Mouse (Mus musculus): Measurements from ENCODE around the gene Ntrk1.

Ntrk1 gene

GRCm38 (mm10) chr3:87752567-87752966 is 42.4 kb downstream of the Ntrk1 start:
- DNase-seq (ENCODE audit: low read depth, low spot score): no peak

- no peak for DNase-seq (ENCODE audit: low read depth, low spot score)
Measured at GRCm38 (mm10) chr3:87749977-87750376, 45.0 kb downstream of the Ntrk1 start.

GRCm38 (mm10) chr3:87749036-87749435 is 45.9 kb downstream of the Ntrk1 start:
- no peak for DNase-seq (ENCODE audit: low read depth, low spot score)

GRCm38 (mm10) chr3:87748431-87748830 is 46.5 kb downstream of the Ntrk1 start, which contains the start of gene Lrrc71:
Lrrc71 (minus strand) TSS chr3:87748625.
- no peak for DNase-seq (ENCODE audit: low read depth, low spot score)

- no peak for DNase-seq (ENCODE audit: low read depth, low spot score)
Measured at GRCm38 (mm10) chr3:87745036-87745659, 49.8 kb downstream of the Ntrk1 start.

- DNase-seq (ENCODE audit: low read depth, low spot score): no peak
Measured at GRCm38 (mm10) chr3:87743927-87744326, 51.0 kb downstream of the Ntrk1 start.

GRCm38 (mm10) chr3:87742735-87743134 is 52.2 kb downstream of the Ntrk1 start:
- no peak for DNase-seq (ENCODE audit: low read depth, low spot score)

GRCm38 (mm10) chr3:87742013-87742412 is 52.9 kb downstream of the Ntrk1 start:
- no peak for DNase-seq (ENCODE audit: low read depth, low spot score)

- DNase-seq (ENCODE audit: low read depth, low spot score): no peak
Measured at GRCm38 (mm10) chr3:87738906-87739305, 56.1 kb downstream of the Ntrk1 start.

- no peak for DNase-seq (ENCODE audit: low read depth, low spot score)
Measured at GRCm38 (mm10) chr3:87735335-87735734, 59.6 kb downstream of the Ntrk1 start.

- no peak for DNase-seq (ENCODE audit: low read depth, low spot score)
Measured at GRCm38 (mm10) chr3:87733984-87734761, 60.8 kb downstream of the Ntrk1 start.

GRCm38 (mm10) chr3:87733098-87733497 is 61.9 kb downstream of the Ntrk1 start:
- no peak for DNase-seq (ENCODE audit: low read depth, low spot score)

- no peak for DNase-seq (ENCODE audit: low read depth, low spot score)
Measured at GRCm38 (mm10) chr3:87728696-87729095, 66.3 kb downstream of the Ntrk1 start.
